Mouse (Mus musculus) A20 (cell line): ENCODE data around the gene Elane.

Experiments
- DNase-seq: peaks from one replicate; pipeline ENCODE4 v3.0.0-alpha.2; 2011; ENCODE audit warnings: low read depth, low spot score

Gene Elane

DNA sequence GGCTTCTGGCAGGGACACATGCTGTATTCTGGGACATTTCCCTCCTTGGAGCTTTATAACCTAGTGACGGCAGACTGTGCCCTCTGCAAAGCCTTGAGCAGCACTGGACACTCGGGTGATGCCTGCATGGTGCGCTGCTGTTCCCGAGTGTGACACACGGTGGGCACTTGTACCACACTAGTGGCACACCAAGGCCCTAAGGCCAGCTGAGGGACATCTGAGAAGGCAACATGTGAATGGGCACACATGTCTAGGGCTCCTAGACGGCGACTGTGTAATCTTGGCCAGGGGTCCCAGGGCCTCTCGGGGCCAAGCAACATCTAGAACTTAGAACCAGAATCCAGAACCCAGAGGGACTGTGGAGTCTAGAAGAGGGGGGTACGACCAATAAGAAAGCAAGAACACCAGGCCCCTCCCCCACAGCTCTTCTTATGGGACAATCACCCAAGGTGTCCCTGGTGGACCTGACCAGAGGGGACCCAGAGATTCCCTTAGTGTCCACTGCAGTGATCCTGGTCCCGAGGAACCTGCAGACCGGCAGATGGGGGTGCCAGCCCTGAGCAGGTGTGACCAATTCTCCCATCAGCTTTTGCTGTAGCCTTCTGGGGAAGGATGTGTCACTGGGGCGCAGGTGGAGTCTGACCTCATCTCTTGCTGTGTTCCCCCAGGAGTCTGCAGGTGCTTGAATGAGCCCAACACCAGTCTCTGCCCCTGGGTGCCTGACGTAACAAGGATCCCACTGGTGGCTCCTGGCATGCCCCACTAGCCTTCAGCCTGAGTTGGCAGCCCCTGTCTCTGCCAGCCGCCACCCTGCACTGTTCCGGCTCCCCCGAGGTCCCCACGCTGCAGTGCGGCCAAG is 44.1 kb downstream of the Elane start:
- DNase-seq: no peak

DNA sequence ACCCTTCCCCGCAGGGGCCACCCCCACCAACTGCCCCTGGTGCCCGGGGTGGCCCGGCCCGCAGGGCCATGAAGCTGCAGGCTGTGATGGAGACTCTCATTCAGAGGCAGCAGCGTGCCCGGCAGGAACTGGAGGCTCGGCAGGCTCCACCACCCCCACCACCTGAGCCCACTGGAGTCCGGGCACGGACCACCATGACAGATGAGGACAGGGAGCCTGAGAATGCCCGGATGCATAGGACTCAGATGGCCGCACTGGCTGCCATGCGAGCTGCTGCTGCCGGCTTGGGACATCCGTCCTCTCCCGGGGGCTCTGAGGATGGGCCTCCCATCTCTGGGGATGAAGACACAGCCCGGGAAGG is 44.8 kb downstream of the Elane start:
- no peak for DNase-seq

- no peak for DNase-seq
These were observed 45.8 kb downstream of the Elane start for GRCm38 (mm10) chr10:79931797-79932196.

DNA sequence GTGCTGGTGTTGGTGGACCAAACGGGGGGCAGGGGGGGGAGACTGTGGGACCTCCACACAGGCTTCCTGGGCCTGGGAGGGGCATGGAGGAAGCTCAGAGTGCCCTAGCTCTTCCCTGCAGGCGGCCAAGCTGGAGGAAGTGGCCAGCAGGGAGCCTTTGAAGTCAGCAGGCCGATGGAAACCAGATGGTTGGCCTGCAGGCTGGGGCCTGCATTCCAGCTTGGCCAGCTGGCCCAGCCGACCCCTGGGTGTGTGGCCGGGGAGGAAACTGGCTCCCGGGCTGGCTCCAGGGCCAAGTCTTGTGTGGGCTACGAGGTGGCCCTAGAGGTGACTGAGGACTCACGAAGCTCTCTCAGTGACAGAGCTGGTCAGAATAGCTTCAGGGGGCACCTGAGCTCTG is 46.7 kb downstream of the Elane start:
- DNase-seq: no peak

- no peak for DNase-seq
These were observed 47.2 kb downstream of the Elane start for GRCm38 (mm10) chr10:79933145-79933679.

- no peak for DNase-seq
These were observed 47.8 kb downstream of the Elane start for GRCm38 (mm10) chr10:79933861-79934260.

GRCm38 (mm10) chr10:79934272-79934721 is 48.2 kb downstream of the Elane start:
- DNase-seq: no peak

GRCm38 (mm10) chr10:79934794-79935569 is 48.9 kb downstream of the Elane start:
- DNase-seq: no peak

DNA sequence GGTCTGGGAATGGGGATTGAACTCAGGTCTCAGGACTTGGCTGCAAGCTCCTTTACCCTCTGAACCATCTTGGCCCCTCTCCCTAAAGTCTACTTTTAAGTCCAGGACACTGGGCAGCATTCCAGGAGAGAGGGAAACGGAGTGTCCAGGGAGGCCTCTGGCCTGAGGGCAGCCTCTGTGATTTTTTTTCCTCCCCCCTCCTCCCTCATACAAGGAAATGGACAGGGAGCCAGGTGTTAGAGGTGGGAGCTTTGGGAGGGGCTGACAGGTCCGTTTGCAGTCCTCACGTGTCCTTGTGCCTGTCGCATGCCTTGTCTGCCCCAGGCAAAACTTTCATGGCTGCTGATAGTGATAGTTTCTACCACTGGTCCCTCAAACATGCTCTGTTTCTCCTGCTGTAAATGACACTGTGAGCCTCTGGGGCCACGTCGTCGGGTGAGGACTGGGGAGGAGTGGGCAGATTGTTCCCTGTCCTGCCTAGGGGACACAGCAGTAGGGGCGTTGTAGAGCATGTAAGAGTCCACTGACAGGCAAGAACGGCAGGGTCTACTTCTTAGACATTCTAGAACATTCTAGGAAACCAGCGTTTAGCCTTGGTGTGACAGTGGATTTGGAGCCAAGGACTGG is 50.4 kb downstream of the Elane start:
- no peak for DNase-seq

DNA sequence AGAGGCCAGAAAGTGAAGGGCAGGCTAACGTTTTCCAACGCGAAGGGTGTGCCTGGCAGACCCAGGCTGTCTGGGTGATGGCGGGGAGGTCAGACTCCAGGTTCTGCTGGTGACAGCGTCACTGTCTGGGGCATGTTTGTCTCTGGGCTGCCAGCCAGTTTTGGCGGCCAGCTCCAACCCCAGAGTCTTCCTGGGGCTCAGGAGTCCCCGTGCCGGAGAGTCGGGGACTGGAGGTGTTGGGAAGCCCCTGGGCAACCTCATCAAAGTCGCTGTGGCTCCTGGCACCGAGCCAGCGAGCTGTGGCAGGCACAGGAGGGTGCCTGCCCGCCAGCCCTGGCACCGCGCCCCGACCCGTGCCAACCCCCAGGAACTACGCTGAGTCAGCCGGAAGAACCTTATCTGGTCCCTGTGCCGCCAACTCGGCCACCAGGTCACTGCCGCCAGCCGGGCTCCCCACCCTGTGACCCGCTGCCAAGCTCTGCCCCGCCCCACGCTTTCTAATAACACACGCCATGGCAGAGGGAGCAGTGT is 50.9 kb downstream of the Elane start:
- no peak for DNase-seq
